Mouse (Mus musculus): ENCODE measurements at regions not wholly inside any gene's neighbourhood (a gene's known extent, or its start where the extent isn't known, plus 50 kb on each side); places are given as distances from the start of the nearest gene placed in this dataset.
A peak's percentile ranks its signal among the peaks of the same experiment; 100 is the strongest.

DNA sequence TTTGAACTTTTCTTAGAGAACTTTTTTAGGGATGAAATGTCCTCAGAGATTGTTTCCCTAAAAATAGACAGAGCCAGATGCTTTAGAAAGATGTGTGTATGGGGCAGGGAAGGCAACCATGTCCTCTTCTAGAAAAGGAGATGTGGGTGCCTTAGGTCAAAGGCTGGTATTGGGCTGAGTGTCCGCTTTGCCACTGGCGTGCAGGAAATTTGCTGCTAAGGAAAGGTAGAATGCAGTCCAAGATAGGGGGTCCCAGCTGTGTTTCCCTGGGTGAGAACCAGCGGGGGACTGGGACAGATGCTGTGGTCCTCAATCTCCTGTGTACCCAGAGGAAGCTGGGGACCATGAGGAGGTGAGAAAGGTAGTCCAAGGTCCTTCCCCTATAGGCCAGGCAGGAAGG, 291.0 kb downstream of the Pdcd6ip start:
- no peak for DNase-seq

DNA sequence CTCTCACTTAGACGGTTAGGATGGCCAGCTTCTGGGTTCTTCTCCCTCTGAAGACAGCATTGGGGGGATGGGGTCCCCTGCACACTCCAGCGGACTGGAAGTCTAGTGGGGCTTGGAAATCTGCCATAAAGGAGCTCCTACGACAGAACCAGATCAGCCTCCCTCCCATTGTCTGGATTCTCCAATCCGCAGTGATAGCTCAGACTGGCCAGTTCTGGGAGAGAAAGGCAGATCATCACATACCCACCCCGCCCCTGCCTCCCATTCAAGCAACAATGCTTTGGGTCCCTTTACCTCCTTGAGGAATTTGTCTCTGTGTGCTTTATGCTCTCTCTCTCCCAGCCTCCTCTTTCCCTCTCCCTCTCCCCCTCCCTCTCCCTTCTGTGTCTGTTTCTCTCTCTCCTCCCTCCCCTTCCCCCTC, 292.5 kb downstream of the Pdcd6ip start:
- DNase-seq, result no peak

DNA sequence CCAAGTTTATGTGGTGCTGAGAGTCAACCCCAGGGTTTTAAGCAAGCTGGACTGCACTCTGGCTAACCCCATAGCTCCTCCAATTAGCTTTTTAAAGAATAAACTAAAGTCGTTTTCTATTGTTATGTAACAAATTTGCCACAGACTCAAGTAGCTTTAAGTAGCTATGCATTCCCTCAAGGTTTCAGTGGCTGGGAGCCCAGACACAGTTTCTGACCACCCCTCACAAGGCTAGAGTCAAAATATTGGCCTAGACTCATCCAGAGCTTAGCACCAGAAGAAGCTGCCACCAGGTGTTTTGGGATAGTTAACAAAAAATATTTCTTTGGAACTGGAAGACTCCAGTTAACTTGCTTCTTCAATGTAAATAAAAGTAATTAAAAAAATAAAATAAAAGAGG, 293.4 kb downstream of the Pdcd6ip start:
- DNase-seq, result no peak

DNA sequence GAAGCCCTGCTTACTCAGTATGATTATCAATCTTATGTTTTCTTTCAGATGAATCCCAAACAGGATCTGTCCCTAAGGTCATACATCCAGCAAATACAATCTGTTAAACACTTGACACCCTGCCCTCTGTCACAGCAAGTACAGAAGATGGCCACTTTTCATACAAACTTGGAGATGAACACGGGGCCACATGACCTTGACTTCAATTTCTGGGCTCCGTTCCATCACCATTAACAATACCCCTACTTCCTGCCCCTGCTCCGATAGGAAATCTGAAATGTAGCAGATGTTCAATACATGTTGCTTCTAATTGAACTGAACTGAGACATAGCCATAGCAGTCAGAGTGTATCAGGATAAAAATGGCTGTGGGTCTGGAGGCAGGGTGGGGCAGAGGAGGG, 294.2 kb downstream of the Pdcd6ip start:
- DNase-seq, result no peak

DNA sequence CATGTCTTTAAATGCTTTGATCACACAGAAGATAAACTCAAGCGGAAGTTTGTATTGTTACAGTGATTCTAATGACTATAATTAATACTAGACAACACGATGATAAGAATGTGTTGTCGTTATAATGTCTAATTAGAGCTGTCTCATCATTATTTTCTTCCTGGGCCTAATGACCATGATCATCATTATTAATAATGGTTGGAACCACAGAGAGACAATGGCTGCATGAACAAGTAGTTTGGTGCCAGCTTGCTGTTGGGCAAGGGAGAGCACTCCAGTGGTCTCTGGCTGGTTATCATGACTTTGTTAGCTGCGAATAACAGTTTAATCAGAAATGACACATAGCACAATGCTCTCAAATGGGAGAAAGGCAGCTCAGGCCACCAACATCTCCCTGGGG, 296.4 kb downstream of the Pdcd6ip start:
- no peak for DNase-seq

DNA sequence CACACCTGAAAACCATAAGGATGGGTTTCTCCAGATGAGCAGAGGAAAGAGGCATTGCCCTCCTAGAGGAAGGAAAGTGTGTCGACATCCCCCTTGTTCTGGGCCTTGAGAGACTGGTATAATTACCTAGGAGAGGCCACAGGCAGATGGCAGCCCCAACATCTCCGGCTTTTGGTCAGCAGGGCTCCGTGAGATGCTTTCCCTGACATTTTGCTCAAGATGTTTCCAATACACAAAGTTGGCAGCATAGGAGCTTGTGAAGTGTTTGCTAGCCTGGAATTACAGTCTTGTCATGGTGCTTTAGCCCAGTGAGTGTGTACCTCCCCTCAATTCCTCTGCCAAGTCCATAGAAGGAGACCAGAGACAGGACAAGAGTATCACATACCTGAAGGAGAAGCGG, 299.5 kb downstream of the Pdcd6ip start:
- peak; percentile 49 to 56 for DNase-seq

DNA sequence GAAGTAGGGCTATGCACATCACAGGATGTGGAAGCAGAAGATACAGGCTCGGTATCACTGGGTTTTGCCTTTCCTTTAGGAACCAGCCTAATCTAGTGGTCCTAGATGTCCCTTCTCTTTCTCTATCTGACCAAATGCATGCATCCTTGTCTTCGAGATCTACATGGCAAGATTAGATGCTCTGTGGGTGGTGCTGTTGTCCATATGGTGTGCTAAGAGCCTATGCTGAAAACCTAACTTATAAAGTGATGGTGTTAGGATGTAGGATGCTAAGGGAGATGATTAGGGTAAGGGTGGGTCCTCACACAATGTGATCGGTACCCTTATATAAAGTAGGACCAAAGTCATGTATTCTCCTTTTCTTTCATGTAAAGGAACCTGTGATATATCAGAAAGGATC, 313.7 kb downstream of the Pdcd6ip start:
- no peak for DNase-seq

DNA sequence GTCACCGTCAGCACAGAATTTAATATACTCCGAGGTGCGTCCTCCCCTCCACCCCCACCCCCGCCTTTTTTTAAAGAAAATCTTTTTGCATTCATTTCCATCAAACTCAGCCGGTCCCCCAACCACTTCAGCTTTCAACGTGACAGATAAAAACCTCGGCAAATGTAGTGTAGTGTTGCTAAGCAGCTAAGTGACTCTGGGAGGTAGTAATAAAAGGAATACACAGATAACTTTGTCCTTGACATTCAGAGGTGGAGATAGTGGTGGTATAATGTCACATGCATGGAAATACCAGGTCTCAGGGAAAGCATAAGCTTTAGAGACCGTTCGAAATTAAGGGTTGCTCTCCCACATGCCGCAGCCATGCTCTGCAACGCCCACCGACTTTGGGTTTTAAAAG, 320.7 kb downstream of the Pdcd6ip start:
- DNase-seq, result no peak

DNA sequence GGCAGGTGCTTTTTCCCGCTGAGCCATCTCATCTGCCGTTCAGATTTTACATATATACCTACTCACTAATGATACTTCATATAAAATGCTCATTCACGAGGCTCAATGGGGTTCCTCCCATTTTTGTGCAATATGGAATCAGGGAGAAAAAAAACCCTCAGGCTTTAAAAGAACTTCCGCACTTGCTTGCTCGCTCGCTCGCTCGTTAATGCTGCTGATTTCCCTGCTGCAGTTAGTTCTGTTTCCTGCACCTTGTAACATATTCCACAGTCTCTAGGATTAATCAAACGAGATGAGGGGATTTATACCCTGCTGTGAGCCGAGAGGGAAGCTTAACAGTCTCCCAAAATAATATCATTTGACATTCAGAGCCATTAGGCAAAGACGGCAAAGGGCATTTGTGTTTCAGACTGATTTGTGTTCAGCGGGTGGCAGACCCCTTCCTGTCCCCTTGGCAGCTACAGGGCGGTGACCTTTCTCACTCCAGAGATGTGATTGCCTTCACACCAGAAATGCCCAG, 326.4 kb downstream of the Pdcd6ip start:
- no peak for DNase-seq

DNA sequence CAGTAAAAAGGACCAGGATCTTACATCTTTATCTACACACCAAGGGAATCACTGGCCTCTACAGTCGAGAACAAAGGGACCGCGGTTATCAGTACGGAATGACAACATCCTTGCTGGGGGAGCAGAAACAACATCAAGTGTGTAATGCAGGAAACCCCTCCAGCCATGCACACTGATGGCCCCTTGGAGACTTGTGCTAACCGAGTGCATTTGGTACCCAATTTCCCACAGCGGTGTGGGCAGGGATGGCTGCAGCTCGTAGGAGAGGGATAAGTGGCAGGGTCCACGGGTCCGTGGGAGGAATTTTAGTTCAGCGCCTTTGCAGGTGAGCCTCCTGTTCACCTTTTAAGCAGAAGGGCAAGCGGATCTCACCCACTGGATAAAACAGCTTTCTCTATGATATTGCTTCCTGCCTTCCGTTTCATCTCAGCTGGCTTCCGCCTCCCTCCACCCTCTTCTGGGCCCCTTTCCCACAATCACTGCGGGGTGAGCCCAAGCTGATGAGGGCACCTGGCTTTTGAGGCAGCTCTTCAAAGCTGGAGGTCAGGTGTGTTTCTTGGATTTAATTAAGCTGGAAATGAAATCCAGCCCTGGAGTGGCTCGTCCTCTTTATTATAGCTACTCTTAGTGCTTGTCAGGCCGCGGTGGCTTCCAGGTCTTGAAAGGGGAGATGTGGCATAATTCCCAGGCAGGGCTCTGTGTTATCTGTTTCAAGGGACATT, 327.5 kb downstream of the Pdcd6ip start:
- peak; percentile 24 to 25 for DNase-seq

DNA sequence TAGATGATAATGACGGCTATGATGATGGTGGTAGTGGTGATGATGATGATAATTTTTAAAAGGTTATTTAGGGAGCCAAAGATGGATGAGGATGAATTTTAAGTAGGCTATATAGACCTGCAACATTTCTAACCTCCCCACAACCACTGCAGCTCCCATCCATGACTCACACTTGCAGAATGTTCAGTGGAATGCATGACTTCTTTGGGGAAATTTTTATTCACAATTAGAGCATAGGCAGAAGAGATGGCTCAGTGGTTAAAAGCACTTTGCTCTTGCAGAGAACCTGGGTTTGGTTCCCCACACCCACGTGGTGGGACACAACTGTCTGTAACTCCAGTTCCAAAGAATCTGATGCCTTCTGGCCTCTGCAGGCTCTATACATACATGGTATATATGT, 329.5 kb downstream of the Pdcd6ip start:
- no peak for DNase-seq

DNA sequence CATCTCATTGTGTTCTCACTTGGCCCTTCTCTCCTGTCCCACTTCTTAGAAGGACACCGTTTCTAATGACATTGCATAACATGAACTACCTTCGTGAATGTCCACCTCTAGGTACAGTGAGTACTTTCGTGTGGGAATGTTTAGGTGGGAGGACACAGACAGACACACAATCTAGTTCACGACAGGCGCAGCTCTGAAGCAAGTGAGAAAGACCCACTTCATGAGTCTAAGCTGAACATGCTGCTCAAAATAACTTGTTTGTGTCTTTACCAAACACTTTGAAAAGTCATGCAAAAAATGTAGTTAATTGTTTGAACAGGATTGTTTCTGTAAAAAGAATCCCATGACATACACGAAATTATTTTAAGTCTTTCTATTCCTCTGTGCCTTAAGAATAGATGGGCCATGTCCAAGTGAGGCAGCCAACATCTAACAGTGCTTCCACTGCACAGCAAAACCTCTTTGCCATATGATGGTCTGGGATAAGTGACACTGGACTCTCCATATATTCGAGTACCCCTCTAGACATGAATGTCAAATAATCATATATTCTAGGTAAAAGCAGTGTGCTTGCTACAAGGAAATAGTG, 336.2 kb downstream of the Pdcd6ip start:
- DNase-seq, result no peak

DNA sequence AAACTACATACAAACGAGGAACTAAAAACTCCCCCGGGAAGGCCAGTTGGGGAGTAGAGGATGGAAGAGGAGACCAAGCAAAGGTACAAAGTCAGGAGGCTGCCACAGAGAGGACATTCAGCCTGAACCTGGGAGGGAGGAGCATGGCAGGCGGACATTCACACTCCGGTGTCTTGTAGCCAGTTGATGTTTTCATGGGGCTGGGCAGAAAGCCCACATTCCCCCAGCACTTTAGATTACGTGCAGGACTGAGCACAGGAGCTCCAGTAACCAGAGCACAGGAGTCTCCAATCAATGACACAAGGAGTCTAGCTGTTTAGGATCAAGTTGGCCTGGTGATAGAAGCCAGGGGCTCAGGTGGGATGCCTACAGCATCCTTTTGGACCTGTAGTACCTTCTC, 360.1 kb downstream of the Pdcd6ip start:
- no peak for DNase-seq

DNA sequence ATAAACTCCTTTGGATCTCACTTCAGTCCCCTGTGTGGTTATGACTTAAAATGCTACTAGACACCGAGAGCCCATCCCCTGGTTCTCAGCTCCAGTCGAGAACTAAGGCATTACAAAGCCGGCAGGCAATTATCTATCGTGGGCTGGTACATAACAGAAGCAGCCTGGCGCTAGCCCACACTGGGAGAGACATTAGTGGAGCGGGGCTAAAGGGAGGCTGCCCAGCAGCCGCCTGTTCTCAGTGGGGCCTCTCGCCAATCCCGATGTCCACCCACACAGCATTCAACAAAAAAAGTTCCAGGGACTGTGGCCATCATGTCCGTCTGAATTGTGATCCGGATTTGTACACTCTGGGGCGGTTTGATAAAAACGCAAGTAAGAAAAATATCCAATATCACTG, 361.5 kb downstream of the Pdcd6ip start:
- DNase-seq, result peak; percentile 4 to 5

DNA sequence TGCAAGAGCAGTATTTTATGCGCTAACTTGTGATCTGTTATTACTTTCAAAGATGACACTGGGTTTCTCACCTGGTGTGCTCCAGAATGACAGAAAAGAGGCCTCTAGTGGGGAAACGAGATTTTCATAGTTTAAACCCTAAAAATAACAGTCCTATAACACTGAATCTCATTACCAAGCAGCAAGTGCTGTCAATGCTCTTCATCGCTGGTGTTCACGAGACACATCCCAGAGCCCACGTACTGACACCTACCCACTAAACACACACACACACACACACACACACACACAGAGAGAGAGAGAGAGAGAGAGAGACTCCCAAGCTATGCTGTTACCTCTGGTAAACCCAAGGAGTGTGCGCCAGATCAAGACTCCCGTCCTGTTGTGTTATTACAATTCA, 365.9 kb downstream of the Pdcd6ip start:
- no peak for DNase-seq

DNA sequence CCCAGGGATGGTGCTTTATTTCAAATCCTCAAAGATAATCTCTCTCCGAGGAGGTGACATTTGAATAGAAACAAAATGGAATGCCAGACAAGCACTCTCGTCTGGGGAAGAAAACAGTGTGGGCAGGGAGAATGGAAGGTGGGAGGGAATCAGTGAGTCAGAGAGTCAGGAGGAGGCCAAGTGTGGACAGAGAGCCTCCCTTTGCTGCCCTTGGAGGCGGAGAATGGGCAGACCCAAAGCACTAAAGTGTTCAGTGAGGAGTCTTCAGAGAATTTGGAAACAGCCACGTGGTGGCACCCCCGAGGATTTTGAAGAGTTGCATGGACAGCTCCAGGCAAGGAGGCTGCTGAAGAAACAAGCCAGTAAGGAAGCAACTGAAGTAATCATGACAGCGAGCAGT, 367.2 kb downstream of the Pdcd6ip start:
- no peak for DNase-seq

DNA sequence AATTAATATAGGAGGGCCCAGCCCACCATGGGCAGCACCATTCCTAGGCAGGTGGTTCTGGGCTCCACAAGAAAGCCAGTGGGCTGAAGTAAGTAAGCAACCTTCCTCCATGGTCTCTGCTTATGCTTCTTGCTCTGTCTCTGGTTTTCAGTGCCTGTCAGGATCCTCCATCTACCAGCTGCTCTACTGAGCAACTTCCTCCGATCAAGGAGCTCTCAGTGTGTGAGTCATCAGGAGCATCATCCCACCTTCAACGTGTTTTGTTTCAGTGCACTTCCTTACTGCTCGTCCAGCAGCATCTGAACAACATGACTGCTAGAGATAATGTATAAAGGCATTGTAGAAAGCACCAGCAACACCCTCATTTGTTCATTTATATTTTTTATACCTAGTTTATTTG, 368.0 kb downstream of the Pdcd6ip start:
- no peak for DNase-seq

DNA sequence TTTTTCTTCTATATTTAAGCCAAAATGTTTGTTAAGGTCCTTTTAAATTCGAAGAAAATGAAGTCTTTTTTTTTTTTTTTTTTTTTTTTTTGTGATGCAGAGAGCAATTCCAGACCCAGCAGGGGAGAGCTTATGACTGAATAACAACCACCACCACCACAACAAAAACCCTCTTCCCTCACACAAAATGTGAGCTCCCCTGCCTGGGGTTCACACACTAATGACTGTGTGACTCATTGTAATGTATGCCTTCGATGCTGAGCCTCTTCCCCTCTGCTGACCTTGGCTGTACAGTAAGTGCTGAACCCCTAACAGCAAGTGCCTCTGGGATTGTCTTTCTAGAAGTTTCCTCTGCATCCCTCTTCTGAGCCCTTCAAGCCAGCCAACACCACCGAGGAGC, 383.6 kb downstream of the Pdcd6ip start:
- no peak for DNase-seq

DNA sequence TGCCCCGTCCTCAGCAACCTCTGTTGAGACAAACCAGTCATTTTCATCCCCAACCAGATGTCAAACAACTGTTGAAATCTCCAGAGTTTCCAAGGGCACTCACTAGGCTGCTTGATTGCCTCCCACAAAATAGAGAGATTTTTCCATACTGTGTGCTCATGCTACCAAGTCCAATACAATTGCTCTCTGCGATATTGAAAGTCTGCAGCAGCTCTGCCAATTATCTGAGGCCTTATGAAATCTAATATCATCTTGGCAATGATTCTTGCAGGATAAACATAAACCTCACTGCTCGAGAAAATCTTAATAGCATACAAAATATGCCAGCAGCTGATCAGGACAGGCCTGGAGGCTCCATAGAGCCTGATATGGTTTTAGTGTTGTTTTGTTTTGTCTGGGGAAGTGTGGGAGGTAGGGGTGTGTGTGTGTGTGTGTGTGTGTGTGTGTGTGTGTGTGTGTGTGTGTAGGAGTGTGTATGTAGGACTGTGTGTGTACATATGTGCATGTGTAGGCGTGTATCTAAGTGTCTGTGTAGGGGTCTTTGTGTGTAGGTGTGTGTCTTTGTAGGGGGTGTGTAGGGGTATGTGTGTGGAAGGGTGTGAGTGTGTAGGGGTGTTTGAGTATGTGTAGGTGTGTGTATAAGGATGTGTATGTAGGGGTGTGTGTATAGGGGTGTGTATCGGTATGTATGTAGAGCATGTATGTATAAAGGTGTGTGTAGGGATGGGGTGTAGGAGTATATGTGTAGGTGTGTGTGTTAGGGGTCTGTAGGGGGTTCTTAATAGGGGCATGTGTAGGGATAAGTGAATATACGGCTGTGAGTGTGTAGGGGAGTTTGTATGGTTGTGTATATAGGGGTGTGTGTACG, 398.1 kb downstream of the Pdcd6ip start:
- no peak for DNase-seq

DNA sequence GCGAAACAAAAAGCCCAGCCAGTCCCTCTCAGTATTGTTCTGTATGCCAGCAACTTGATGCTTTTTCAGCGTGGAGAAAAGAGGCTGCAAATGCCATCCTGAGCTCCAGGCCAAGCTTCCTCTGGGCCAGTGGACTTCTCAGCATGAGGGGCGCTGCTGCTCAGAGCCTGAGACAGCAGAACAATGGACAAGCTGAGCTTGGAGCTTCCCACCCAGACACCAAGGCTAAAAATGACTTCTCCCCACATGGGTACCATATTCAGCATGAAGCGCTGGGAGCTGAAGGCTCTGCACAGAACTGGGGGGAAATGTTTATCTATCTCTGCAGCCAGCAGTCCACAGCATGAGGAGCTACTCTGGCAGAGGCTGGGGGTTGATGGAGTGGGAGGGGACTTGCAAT, 402.3 kb downstream of the Pdcd6ip start:
- no peak for DNase-seq

DNA sequence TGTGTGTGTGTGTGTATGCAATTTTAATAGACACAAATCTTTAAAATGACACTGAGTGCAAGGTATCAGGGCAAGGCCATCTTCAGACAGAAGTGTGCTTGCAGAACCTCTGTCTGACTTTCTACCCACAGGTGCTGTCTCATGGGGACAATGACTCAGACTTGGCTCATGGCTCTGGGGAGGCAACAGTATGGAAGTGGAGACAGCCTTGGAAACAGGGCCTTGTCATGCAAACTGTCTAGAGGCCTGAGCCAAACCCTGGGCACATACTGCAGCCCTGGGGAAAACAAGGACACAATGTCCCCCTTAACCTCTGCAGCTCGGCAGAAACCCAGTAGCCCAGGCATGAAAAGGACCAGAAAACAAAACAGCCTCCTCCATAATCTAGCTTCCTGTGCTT, 405.6 kb downstream of the Pdcd6ip start:
- DNase-seq, result no peak

DNA sequence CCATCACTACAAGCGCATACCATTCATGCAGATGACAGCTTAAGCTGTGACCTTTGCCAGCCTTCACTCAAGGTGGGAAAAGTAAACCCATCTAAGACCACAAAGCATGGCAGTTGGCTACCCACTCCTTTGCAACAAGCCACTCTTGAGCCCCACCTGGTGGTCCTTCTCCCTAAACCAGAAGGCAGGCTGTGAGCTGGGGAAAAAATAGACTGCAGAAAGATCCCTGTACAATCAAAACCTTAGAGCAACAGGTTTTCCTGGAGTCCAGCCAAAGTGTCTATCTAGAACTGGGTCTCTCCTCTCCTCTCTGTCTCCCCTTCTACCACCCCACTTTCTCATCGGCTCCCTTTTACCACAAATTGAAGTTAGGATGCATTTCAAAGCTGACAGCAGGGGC, 407.2 kb downstream of the Pdcd6ip start:
- DNase-seq, result peak; percentile 19 to 26

DNA sequence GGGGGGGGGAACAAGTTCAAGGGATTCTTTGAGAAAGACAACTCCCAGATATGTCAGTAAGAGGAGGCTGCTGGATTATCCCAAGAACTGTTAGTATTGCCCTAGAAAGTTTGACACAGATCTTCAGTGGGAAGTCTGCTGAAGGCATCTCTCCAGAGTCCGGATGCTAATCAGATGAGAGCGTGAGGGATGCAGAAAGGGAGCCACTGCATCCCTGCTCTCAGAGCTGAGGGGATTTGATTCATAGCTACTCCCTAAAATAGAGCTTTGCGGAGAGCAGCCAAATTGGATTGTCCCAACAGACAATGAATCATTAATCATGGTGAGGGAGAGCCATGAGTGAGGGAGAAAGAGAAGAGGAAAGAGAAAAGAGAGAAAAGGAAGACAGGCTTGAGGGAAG, 408.2 kb downstream of the Pdcd6ip start:
- no peak for DNase-seq
